Mouse (Mus musculus): ENCODE results near the gene Clcn1. TPM values are rescaled to one million over a fixed set of nuclear protein-coding genes. Genes with fewer than 3 reads are reported as not detected.

Clcn1 gene
- total and polyA plus RNA-seq, 3 experiments, result 0.04 to 0.22 TPM; not detected in 1

DNA sequence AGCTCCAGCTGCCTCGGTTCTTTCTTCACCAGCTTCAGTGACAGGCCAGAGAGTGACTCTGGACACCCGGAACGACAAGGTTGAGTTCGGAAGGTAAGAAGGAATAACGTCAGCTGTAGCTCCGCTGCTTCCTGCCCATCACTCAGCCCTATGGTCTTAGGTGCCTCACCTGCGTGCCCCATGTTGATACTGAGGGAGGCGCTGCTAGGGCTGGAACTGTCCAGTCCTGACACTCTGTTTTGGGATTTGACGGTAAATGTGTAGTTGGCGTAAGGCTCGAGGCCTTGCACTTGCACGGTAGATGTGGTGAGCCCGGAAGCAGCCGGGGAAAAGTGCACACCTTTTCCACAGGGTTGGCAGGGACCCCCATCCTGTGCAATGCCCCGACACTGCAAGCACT, 78.1 kb downstream of the Clcn1 start:
- no peak overlapping the region for H3K27ac ChIP-seq (ENCODE audit: control insufficient read depth, low read depth, low read length)
- H3K4me3 ChIP-seq (ENCODE audit: control insufficient read depth in 1 of 2, insufficient read depth in 1 of 2, low read depth in 2 of 2, low read length in 2 of 2), result no peak overlapping the region
- peaks cover 0 to 11% of the 10 kb centered on the region in 2 experiments; a peak in 2 of 4 replicates for H3K4me1 ChIP-seq (ENCODE audit: control insufficient read depth in 1 of 2, insufficient read depth in 2 of 2, low read length in 2 of 2)

DNA sequence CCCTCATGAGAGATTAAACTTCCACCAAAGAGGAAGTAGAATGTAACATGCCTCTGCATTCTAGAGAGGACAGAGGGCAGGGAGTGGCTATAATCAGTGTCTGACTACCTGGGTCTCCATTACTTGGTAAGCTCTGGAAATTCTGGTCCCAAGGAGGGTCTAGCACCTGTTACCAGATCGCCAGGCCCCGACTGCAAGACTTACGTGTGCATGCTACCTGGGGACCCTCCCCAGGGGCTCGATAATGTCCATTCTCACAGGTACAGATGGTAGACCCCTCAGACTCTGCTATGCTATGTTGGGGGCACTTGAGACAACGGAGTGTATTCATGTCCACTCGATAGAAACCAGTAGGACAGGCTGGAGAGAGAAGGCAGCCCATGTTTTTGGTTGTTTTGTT, 78.7 kb downstream of the Clcn1 start:
- TF ChIP-seq NRF1 (IDR thresholded peaks at IDR 0.05; ENCODE audit: insufficient read depth, low read depth, low read length, poor library complexity, severe bottlenecking) (no peak), MEF2A (IDR thresholded peaks at IDR 0.05; ENCODE audit: extremely low read depth, insufficient replicate concordance, low read depth, low read length, poor library complexity, severe bottlenecking) (no peak), MAZ (IDR thresholded peaks at IDR 0.05; ENCODE audit: low read depth, low read length) (no peak)
- Histone ChIP-seq H3K27me3 (ENCODE audit: control insufficient read depth in 1 of 2, insufficient read depth in 2 of 2, low read length in 2 of 2) (peaks cover 0 to 2% of the 10 kb centered on the region in 2 experiments; a peak in 1 of 4 replicates), H3K79me2 (ENCODE audit: control insufficient read depth, insufficient read depth, low read length, poor library complexity) (no peaks in the 10 kb centered on the region), H3K4me1 (ENCODE audit: control insufficient read depth in 1 of 2, insufficient read depth in 2 of 2, low read length in 2 of 2) (peaks cover 0 to 11% of the 10 kb centered on the region in 2 experiments; a peak in 2 of 4 replicates), H3K9ac (ENCODE audit: control insufficient read depth, low read depth, low read length, poor library complexity, severe bottlenecking) (no peak overlapping the region), H3K9me3 (replicated peaks; ENCODE audit: insufficient read depth, low read length) (no peaks in the 10 kb centered on the region), H3K36me3 (ENCODE audit: control insufficient read depth in 1 of 2, insufficient read depth in 2 of 2, low read length in 2 of 2) (peaks cover 0 to 2% of the 10 kb centered on the region in 2 experiments; a peak in 1 of 4 replicates), H3K27ac (ENCODE audit: control insufficient read depth, low read depth, low read length) (no peak overlapping the region), H3K4me3 (ENCODE audit: control insufficient read depth in 1 of 2, insufficient read depth in 1 of 2, low read depth in 2 of 2, low read length in 2 of 2) (no peak overlapping the region)
- DNase-seq (ENCODE audit: low read depth, low spot score), result no peak

More for the DNA sequence above, 78.1 kb downstream of the Clcn1 start:
- Histone ChIP-seq H3K27me3 (ENCODE audit: control insufficient read depth in 1 of 2, insufficient read depth in 2 of 2, low read length in 2 of 2) (peaks cover 0 to 2% of the 10 kb centered on the region in 2 experiments; a peak in 1 of 4 replicates), H3K36me3 (ENCODE audit: control insufficient read depth in 1 of 2, insufficient read depth in 2 of 2, low read length in 2 of 2) (peaks cover 0 to 2% of the 10 kb centered on the region in 2 experiments; a peak in 2 of 4 replicates), H3K9ac (ENCODE audit: control insufficient read depth, low read depth, low read length, poor library complexity, severe bottlenecking) (no peak overlapping the region), H3K9me3 (replicated peaks; ENCODE audit: insufficient read depth, low read length) (no peaks in the 10 kb centered on the region), H3K79me2 (ENCODE audit: control insufficient read depth, insufficient read depth, low read length, poor library complexity) (no peaks in the 10 kb centered on the region)
- DNase-seq (ENCODE audit: low read depth, low spot score), result no peak
- TF ChIP-seq ZMIZ1 (IDR thresholded peaks at IDR 0.05; ENCODE audit: low read depth, low read length), result no peak
- no peak for TF ChIP-seq HCFC1 (IDR thresholded peaks at IDR 0.05; ENCODE audit: low read depth, low read length)
- TF ChIP-seq USF2 (IDR thresholded peaks at IDR 0.05; ENCODE audit: borderline replicate concordance in 1 of 2, insufficient read depth in 1 of 2, low read depth in 1 of 2, low read length in 2 of 2), result no peak
- TF ChIP-seq SIN3A (IDR thresholded peaks at IDR 0.05; ENCODE audit: low read length), result no peak
- TF ChIP-seq ZNF384 (IDR thresholded peaks at IDR 0.05; ENCODE audit: low read depth, low read length), result no peak
- TF ChIP-seq MAX (IDR thresholded peaks at IDR 0.05; ENCODE audit: low read length), result no peak
- TF ChIP-seq ELF1 (IDR thresholded peaks at IDR 0.05; ENCODE audit: low read depth, low read length), result no peak
- TF ChIP-seq USF1 (IDR thresholded peaks at IDR 0.05; ENCODE audit: low read depth, low read length), result no peak

Other genes starting within 250 kb of the Clcn1 start
- not detected in 2 replicates for gene Sva, start 248.3 kb upstream of the Clcn1 start, total RNA-seq (2012; rRNA removed)
- not detected for gene Sva, start 248.3 kb upstream of the Clcn1 start, polyA plus RNA-seq (2012; ENCODE audit: insufficient read depth in 1 of 2, insufficient read length in 2 of 2, low read depth in 1 of 2, low replicate concordance in 2 of 2, missing spikeins in 1 of 2)
- gene Tas2r139, start 145.7 kb upstream of the Clcn1 start, total RNA-seq (2012; rRNA removed), result not detected in 2 replicates
- not detected for gene Tas2r139, start 145.7 kb upstream of the Clcn1 start, polyA plus RNA-seq (2012; ENCODE audit: insufficient read depth in 1 of 2, insufficient read length in 2 of 2, low read depth in 1 of 2, low replicate concordance in 2 of 2, missing spikeins in 1 of 2)
- gene Tas2r144, start 71.4 kb upstream of the Clcn1 start, total RNA-seq (2012; rRNA removed), result not detected in 2 replicates
- not detected for gene Tas2r144, start 71.4 kb upstream of the Clcn1 start, polyA plus RNA-seq (2012; ENCODE audit: insufficient read depth in 1 of 2, insufficient read length in 2 of 2, low read depth in 1 of 2, low replicate concordance in 2 of 2, missing spikeins in 1 of 2)
- 1.2 and 1.4 TPM in 2 replicates for gene Gstk1, start 40.8 kb upstream of the Clcn1 start, total RNA-seq (2012; rRNA removed)
- 1 to 10 TPM in 1 of 2 experiments, not detected in 1; 1.2 TPM for gene Gstk1, start 40.8 kb upstream of the Clcn1 start, polyA plus RNA-seq (2012; ENCODE audit: insufficient read depth in 1 of 2, insufficient read length in 2 of 2, low read depth in 1 of 2, low replicate concordance in 2 of 2, missing spikeins in 1 of 2)
- gene Tmem139, start 24.7 kb upstream of the Clcn1 start, total RNA-seq (2012; rRNA removed), result not detected in 2 replicates
- gene Tmem139, start 24.7 kb upstream of the Clcn1 start, polyA plus RNA-seq (2012; ENCODE audit: insufficient read depth in 1 of 2, insufficient read length in 2 of 2, low read depth in 1 of 2, low replicate concordance in 2 of 2, missing spikeins in 1 of 2), result under 1 TPM in 1 of 2 experiments, not detected in 1; 0.08 TPM
- gene Casp2, start 21.7 kb upstream of the Clcn1 start, total RNA-seq (2012; rRNA removed), result 21.3 and 22.2 TPM in 2 replicates
- gene Casp2, start 21.7 kb upstream of the Clcn1 start, polyA plus RNA-seq (2012; ENCODE audit: insufficient read depth in 1 of 2, insufficient read length in 2 of 2, low read depth in 1 of 2, low replicate concordance in 2 of 2, missing spikeins in 1 of 2), result 10 to 100 TPM in 1 of 2 experiments, not detected in 1; 42.3 TPM
- not detected in 2 replicates for gene Fam131b, start 38.0 kb downstream of the Clcn1 start, total RNA-seq (2012; rRNA removed)
- under 1 TPM in 1 of 2 experiments, not detected in 1; 0.06 TPM for gene Fam131b, start 38.0 kb downstream of the Clcn1 start, polyA plus RNA-seq (2012; ENCODE audit: insufficient read depth in 1 of 2, insufficient read length in 2 of 2, low read depth in 1 of 2, low replicate concordance in 2 of 2, missing spikeins in 1 of 2)
- gene Zyx, start 62.9 kb downstream of the Clcn1 start, total RNA-seq (2012; rRNA removed), result 7.0 and 7.5 TPM in 2 replicates
- gene Zyx, start 62.9 kb downstream of the Clcn1 start, polyA plus RNA-seq (2012; ENCODE audit: insufficient read depth in 1 of 2, insufficient read length in 2 of 2, low read depth in 1 of 2, low replicate concordance in 2 of 2, missing spikeins in 1 of 2), result 10 to 100 TPM in 1 of 2 experiments, not detected in 1; 48.4 TPM
- gene Epha1, start 86.6 kb downstream of the Clcn1 start, total RNA-seq (2012; rRNA removed), result not detected in 2 replicates
- gene Epha1, start 86.6 kb downstream of the Clcn1 start, polyA plus RNA-seq (2012; ENCODE audit: insufficient read depth in 1 of 2, insufficient read length in 2 of 2, low read depth in 1 of 2, low replicate concordance in 2 of 2, missing spikeins in 1 of 2), result under 1 TPM in 1 of 2 experiments, not detected in 1; 0.04 TPM
- not detected in 2 replicates for gene Tas2r143, start 113.6 kb downstream of the Clcn1 start, total RNA-seq (2012; rRNA removed)
- gene Tas2r143, start 113.6 kb downstream of the Clcn1 start, polyA plus RNA-seq (2012; ENCODE audit: insufficient read depth in 1 of 2, insufficient read length in 2 of 2, low read depth in 1 of 2, low replicate concordance in 2 of 2, missing spikeins in 1 of 2), result not detected
- not detected in 2 replicates for gene Tas2r135, start 118.7 kb downstream of the Clcn1 start, total RNA-seq (2012; rRNA removed)
- gene Tas2r135, start 118.7 kb downstream of the Clcn1 start, polyA plus RNA-seq (2012; ENCODE audit: insufficient read depth in 1 of 2, insufficient read length in 2 of 2, low read depth in 1 of 2, low replicate concordance in 2 of 2, missing spikeins in 1 of 2), result not detected
- not detected in 2 replicates for gene Tas2r126, start 147.8 kb downstream of the Clcn1 start, total RNA-seq (2012; rRNA removed)
- gene Tas2r126, start 147.8 kb downstream of the Clcn1 start, polyA plus RNA-seq (2012; ENCODE audit: insufficient read depth in 1 of 2, insufficient read length in 2 of 2, low read depth in 1 of 2, low replicate concordance in 2 of 2, missing spikeins in 1 of 2), result not detected
- gene Olfr458, start 178.5 kb downstream of the Clcn1 start, total RNA-seq (2012; rRNA removed), result not detected in 2 replicates
- gene Olfr458, start 178.5 kb downstream of the Clcn1 start, polyA plus RNA-seq (2012; ENCODE audit: insufficient read depth in 1 of 2, insufficient read length in 2 of 2, low read depth in 1 of 2, low replicate concordance in 2 of 2, missing spikeins in 1 of 2), result not detected
- not detected in 2 replicates for gene Olfr457, start 189.7 kb downstream of the Clcn1 start, total RNA-seq (2012; rRNA removed)
- gene Olfr457, start 189.7 kb downstream of the Clcn1 start, polyA plus RNA-seq (2012; ENCODE audit: insufficient read depth in 1 of 2, insufficient read length in 2 of 2, low read depth in 1 of 2, low replicate concordance in 2 of 2, missing spikeins in 1 of 2), result not detected
- not detected in 2 replicates for gene Olfr456, start 200.5 kb downstream of the Clcn1 start, total RNA-seq (2012; rRNA removed)
- not detected for gene Olfr456, start 200.5 kb downstream of the Clcn1 start, polyA plus RNA-seq (2012; ENCODE audit: insufficient read depth in 1 of 2, insufficient read length in 2 of 2, low read depth in 1 of 2, low replicate concordance in 2 of 2, missing spikeins in 1 of 2)

Data from MEL (cell line).